Mouse (Mus musculus): ENCODE measurements around the gene Lcorl. TPM values are rescaled to one million over a fixed set of nuclear protein-coding genes. Genes with fewer than 3 reads are reported as not detected.

The Lcorl gene
- 10 to 100 TPM; 17.4 to 17.9 TPM for total RNA-seq (2021)
- long read RNA-seq, experiment 1, full-length matches to known transcripts: 3 of 8 reads
- long read RNA-seq, experiment 1, partial matches to known transcripts: 0 of 8 reads
- long read RNA-seq, experiment 1, other reads (novel, unspliced or antisense): 5 of 8 reads
- long read RNA-seq, experiment 2, full-length matches to known transcripts: 7 of 9 reads
- long read RNA-seq, experiment 2, partial matches to known transcripts: 0 of 9 reads
- long read RNA-seq, experiment 2, other reads (novel, unspliced or antisense): 2 of 9 reads

GRCm38 (mm10) chr5:45857254-45858011 lies at the start of gene Lcorl:
Gene Lcorl (minus strand): TSS chr5:45857615.
- peak; percentile 83 to 93 for DNase-seq (ENCODE audit: low spot score in 2 of 2)

- no peak for DNase-seq (ENCODE audit: low spot score in 2 of 2)
Measured at GRCm38 (mm10) chr5:45904683-45905082, 47.3 kb upstream of the Lcorl start.

GRCm38 (mm10) chr5:45903246-45903645 lies 45.8 kb upstream of the Lcorl start:
- no peak for DNase-seq (ENCODE audit: low spot score in 2 of 2)

DNA sequence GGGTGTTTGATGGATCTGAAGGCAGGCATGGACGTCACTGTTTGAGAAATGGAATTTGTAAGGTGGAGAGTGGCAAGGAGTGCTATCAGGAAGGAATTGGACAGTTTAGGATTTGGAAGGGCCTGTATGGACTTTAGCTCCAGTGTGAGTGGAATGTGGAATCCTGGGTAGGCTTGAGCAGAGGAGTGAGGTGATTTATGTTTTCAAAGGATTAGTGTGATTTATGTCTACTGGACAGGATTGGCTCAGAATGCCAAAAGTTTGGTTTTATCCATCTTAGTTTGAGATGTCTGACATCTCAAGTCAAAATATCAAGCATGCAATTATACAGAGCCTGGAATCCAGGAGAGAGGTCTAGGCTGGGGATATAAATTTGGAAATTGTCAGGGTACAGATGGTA lies 37.9 kb upstream of the Lcorl start:
- no peak for DNase-seq (ENCODE audit: low spot score in 2 of 2)

GRCm38 (mm10) chr5:45893696-45894095 lies 36.3 kb upstream of the Lcorl start:
- DNase-seq (ENCODE audit: low spot score in 2 of 2): no peak

- DNase-seq (ENCODE audit: low spot score in 2 of 2): no peak
Measured at GRCm38 (mm10) chr5:45876328-45876727, 18.9 kb upstream of the Lcorl start.

DNA sequence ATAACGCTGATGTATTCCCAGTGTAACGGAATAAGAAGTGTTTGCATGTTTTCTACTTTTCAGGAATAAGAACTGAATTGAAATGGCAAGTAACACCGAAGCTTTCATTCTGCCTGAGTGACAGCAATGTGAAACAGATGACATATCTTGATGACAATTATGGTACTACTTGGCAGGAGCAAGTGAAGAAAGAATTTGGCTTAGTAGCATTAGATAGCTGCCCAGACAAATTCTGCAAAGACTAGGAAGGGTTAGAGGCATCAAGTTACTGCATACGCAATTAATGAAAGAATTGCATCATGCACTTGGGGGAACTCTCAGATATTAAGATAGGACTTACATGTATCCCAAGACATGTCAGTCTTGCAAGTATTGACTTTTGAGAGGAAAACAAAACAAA lies 18.1 kb upstream of the Lcorl start:
- no peak for DNase-seq (ENCODE audit: low spot score in 2 of 2)

DNA sequence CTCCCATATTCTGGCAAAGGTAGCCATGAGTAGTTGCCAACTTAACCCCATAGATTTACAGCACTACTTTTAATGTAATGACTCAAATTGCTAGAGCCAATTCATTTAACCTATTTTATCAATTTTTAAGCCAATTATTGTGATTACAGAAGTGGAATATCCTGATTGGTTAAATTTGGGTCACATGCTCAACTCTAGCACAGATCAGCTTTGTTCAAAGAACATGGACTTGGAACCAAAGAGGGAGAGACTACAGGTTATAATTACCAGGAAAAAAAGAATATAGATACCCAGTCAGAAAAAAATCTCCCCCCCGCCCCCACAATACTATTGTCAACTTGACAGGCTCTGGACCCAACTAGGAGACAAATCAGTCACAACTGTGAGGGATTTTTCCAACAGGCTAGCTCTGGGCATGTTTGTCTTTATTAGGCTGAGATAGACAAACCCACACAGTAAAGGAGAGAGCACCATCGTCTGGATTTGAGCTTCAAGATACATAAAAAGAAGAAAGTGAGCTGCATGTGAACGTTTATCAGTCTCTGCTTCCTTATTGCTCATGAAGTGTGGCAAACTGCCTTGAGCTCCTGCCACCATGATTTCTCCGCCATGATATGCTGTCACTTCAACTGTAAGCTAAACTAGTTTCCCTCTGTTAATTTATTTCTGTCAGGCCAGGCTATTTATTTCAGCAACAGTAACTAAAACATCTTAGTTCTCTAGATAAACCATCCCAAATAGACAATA lies 17.0 kb upstream of the Lcorl start:
- no peak for DNase-seq (ENCODE audit: low spot score in 2 of 2)

GRCm38 (mm10) chr5:45858368-45858767 lies 953 bp upstream of the Lcorl start:
- no peak for DNase-seq (ENCODE audit: low spot score in 2 of 2)

- peak in 1 of 2 experiments; percentile 27 for DNase-seq (ENCODE audit: low spot score in 2 of 2)
Measured at GRCm38 (mm10) chr5:45856876-45857253, 550 bp downstream of the Lcorl start.

DNA sequence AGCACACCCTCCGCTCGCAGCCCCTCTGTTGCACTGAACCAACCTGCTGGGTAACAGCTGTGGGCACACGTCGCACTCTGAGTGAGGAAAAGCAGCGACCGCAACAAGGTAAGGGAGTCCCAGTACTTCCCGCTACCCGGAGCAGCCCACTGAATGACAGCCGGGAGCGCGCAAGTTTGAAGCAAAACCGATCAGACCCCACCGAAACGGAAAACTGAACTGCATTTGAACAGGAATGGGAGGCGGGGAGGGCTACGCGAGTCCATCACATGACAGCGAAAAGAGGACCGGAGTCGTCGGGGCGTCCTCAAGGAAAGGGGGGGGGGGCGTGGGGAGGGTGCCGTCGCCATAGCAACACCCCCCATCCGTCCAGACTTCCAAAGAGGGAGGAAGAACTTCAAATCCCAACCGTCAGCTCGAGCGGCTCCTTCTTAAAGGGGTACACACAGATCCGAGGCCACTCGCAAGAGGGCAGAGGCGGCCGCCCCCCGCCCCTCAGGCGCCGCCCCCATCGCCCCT lies 1.1 kb downstream of the Lcorl start:
- peak; percentile 20 to 53 for DNase-seq (ENCODE audit: low spot score in 2 of 2)

- peak; percentile 15 to 28 for DNase-seq (ENCODE audit: low spot score in 2 of 2)
Measured at GRCm38 (mm10) chr5:45855526-45856302, 1.7 kb downstream of the Lcorl start.

DNA sequence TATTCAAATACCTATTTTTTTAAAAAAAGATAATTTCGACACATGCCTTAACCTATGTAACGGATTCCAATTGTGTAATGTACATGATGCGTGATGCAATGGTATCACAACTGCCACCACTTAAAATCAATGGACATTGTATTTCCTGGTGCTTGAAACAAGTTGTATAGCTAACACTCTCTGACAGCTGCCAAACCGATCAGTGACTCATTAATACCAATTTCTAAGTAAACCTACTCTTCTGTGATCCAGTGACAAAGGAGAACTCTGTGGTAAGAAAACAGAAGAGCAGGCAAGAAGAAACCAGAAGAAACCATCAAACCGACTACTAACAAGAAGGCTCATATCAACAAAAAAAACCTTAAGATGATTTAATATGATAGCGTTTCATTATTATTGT lies 12.7 kb downstream of the Lcorl start:
- no peak for DNase-seq (ENCODE audit: low spot score in 2 of 2)

- no peak for DNase-seq (ENCODE audit: low spot score in 2 of 2)
Measured at GRCm38 (mm10) chr5:45835131-45835530, 22.3 kb downstream of the Lcorl start.

DNA sequence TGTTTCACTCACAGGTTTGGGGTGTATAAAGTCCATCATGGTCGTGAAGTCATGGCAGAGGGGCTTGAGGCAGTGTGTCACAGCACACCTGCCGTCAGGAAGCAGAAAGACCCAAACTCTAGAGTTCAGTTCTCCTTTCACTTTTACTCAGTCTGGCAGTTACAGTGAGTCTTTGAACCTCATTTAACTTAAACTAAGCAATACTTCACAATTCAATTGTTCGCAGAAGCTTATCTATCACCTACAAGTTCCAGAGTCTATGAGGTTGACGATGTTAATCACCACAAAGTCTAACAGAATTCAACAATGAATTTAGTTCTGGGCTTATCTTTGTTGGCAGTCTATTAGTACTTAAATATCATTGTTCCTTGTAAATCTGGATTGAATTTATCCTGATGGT lies 45.9 kb downstream of the Lcorl start:
- DNase-seq (ENCODE audit: low spot score in 2 of 2): no peak

DNA sequence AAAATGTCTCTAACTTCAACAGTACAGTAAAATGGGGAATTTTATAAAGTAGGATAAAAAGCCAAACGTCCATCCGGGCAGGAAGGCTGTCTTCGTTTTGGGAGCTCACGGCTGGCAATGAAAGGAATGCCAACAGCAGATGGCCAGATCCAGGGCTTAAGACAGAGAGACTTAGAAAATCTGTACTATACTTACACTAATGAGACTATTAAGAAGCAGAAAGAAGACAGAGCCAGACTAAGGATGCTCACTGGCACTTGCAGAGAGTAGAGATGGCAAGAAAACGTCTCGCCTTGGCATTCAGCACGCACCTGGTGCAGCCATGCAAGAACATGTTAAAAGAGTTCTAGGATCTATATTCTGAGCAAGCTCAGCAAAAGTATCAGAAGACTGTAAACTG lies 65.6 kb downstream of the Lcorl start:
- DNase-seq (ENCODE audit: low spot score in 2 of 2): no peak

DNA sequence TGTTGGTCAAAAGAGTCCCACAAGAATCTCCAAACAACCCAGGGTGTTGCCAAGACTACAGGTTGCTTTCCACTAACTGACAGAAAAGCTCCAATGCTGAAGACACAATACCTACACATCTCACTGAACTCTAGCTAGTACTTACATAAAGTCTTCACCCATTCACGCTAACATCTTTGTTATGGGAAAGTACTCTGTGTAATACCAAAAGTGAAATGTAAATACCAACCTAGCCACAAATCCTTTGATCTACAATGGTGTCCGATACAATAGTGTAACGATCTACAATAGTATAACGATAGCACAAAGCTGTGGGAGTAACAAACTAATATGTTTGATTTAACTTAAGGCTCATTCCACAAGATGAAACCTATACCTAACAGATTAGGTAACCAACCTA lies 67.2 kb downstream of the Lcorl start:
- no peak for DNase-seq (ENCODE audit: low spot score in 2 of 2)

DNA sequence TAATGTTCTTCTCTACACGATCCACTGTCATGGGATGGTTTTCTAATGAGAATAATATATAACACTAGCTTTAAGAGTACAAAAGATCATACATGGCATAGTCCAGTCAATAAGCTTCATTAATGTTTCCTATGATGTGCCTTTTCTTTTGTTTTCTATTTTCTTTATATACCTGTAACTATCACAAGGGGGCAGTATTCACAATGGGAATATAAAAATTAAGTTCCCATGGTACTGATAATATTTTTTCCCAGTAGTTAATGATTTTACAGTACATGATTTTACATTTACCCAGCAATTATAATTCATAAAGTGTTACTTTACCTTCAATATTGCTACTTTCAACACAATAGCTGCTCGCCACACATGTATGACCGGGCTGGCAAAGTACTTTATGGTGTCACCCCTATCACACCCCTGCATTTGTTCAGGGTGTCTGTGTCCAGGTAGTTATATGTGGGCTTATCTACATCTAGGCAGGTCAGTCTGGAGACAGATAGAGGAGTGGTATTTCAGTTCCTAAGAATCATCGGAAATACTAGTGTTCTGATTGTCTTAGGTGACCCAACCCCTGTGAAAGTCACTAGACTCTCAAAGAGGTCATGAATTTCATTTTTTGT lies 99.8 kb downstream of the Lcorl start:
- no peak for DNase-seq (ENCODE audit: low spot score in 2 of 2)

GRCm38 (mm10) chr5:45737911-45738310 lies 119.5 kb downstream of the Lcorl start:
- DNase-seq (ENCODE audit: low spot score in 2 of 2): no peak

DNA sequence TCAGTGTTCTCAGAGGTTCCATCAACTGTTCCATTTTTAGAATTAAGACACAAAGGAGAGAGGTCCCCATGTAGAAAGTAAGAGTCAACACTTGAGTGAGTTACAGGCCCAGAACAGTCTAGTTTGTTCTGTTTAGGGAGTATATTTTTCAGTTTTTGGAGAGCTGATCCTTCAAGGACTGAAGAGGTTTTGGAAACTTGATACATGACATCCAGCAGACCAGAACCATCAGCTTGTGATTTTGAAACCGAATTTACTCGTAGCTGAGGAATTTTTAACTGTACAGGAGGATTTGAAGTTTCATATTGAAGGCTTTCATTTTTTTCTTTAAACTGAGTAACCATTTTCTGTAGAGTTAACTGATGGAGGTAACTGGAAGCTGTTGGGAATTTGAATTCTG lies 123.7 kb downstream of the Lcorl start:
- no peak for DNase-seq (ENCODE audit: low spot score in 2 of 2)
